Mouse (Mus musculus): Measurements from ENCODE around the gene Pilra. TPM values are rescaled to one million over a fixed set of nuclear protein-coding genes. Genes with fewer than 3 reads are reported as not detected.

Pilra gene
- total RNA-seq, 4 experiments from 2014 or later, result 0.21 TPM; not detected in 3

GRCm38 (mm10) chr5:137825030-137825429, 11.1 kb downstream of the Pilra start:
- no peak for DNase-seq (ENCODE audit: low spot score in 2 of 2)

- no peak for DNase-seq (ENCODE audit: low spot score in 2 of 2)
Observed at GRCm38 (mm10) chr5:137823455-137824045, 12.5 kb downstream of the Pilra start.

GRCm38 (mm10) chr5:137822602-137823001, 13.5 kb downstream of the Pilra start:
- no peak for DNase-seq (ENCODE audit: low spot score in 2 of 2)

- DNase-seq (ENCODE audit: low spot score in 2 of 2), result no peak
Observed at GRCm38 (mm10) chr5:137822126-137822525, 14.0 kb downstream of the Pilra start.

GRCm38 (mm10) chr5:137817466-137818222, 18.4 kb downstream of the Pilra start:
- no peak for DNase-seq (ENCODE audit: low spot score in 2 of 2)

GRCm38 (mm10) chr5:137808316-137808715, 27.8 kb downstream of the Pilra start:
- DNase-seq (ENCODE audit: low spot score in 2 of 2), result no peak

- no peak for DNase-seq (ENCODE audit: low spot score in 2 of 2)
Observed at GRCm38 (mm10) chr5:137806158-137806557, 29.9 kb downstream of the Pilra start.

- DNase-seq (ENCODE audit: low spot score in 2 of 2), result no peak
Observed at GRCm38 (mm10) chr5:137800917-137801316, 35.2 kb downstream of the Pilra start.

- no peak for DNase-seq (ENCODE audit: low spot score in 2 of 2)
Observed at GRCm38 (mm10) chr5:137796606-137797005, 39.5 kb downstream of the Pilra start.

GRCm38 (mm10) chr5:137791553-137791952, 44.5 kb downstream of the Pilra start:
- DNase-seq (ENCODE audit: low spot score in 2 of 2), result no peak

GRCm38 (mm10) chr5:137788946-137789531, 47.0 kb downstream of the Pilra start:
- DNase-seq (ENCODE audit: low spot score in 2 of 2), result no peak

GRCm38 (mm10) chr5:137788171-137788570, 47.9 kb downstream of the Pilra start:
- no peak for DNase-seq (ENCODE audit: low spot score in 2 of 2)

- peak; percentile 88 to 94 for DNase-seq (ENCODE audit: low spot score in 2 of 2)
Observed at GRCm38 (mm10) chr5:137787151-137787928, 48.7 kb downstream of the Pilra start, which contains the start of the genes Mepce and Zcwpw1. Gene Mepce (minus strand): TSS chr5:137787655. Gene Zcwpw1 (plus strand): TSS chr5:137787798.

GRCm38 (mm10) chr5:137786109-137786942, 49.8 kb downstream of the Pilra start:
- peak; percentile 99 for DNase-seq (ENCODE audit: low spot score in 2 of 2)

GRCm38 (mm10) chr5:137785164-137786031, 50.7 kb downstream of the Pilra start:
- DNase-seq (ENCODE audit: low spot score in 2 of 2), result peak in 1 of 2 experiments; percentile 19

GRCm38 (mm10) chr5:137784546-137784945, 51.5 kb downstream of the Pilra start:
- no peak for DNase-seq (ENCODE audit: low spot score in 2 of 2)

- no peak for DNase-seq (ENCODE audit: low spot score in 2 of 2)
Observed at GRCm38 (mm10) chr5:137783901-137784540, 52.1 kb downstream of the Pilra start.

GRCm38 (mm10) chr5:137782776-137783522, 53.1 kb downstream of the Pilra start:
- no peak for DNase-seq (ENCODE audit: low spot score in 2 of 2)

Data from gastrocnemius, adult 8-10 months (tissue).